Mouse (Mus musculus): Measurements from ENCODE around the gene Tdrkh. TPM values are rescaled to one million over a fixed set of nuclear protein-coding genes. Genes with fewer than 3 reads are reported as not detected.

Gene Tdrkh
- total and polyA plus RNA-seq, 3 experiments, result not detected

GRCm38 (mm10) chr3:94441182-94441581, 28.1 kb downstream of the Tdrkh start:
- DNase-seq (ENCODE audit: extremely low read depth), result peak; percentile 47
- Histone ChIP-seq H3K4me2 (ENCODE audit: insufficient read depth, low read depth, poor library complexity, severe bottlenecking) (no peak overlapping the region), H3K4me1 (ENCODE audit: control insufficient read depth in 1 of 2, insufficient read depth in 2 of 2) (peaks cover 6 to 14% of the 10 kb centered on the region in 2 experiments; a peak in 3 of 4 replicates), H3K4me3 (replicated peaks in 1 of 3; ENCODE audit: low read depth in 2 of 3, low read length in 2 of 3, poor library complexity in 1 of 3) (no peak overlapping the region), H3K27ac (ENCODE audit: insufficient read depth, low read depth) (no peak overlapping the region), H3K79me2 (replicated peaks; ENCODE audit: control insufficient read depth, extremely low read depth, insufficient read depth, poor library complexity, severe bottlenecking) (peaks cover 15% of the 10 kb centered on the region), H3K27me3 (replicated peaks) (peaks cover 1% of the 10 kb centered on the region), H3K36me3 (replicated peaks in 1 of 2; ENCODE audit: control insufficient read depth in 1 of 2, insufficient read depth in 1 of 2, low read length in 1 of 2) (peaks cover 11 to 20% of the 10 kb centered on the region in 2 experiments), H3K9ac (ENCODE audit: insufficient read depth, low read depth) (no peak overlapping the region), H3K9me3 (replicated peaks; ENCODE audit: low read length) (no peaks in the 10 kb centered on the region)
- dilution Hi-C loops (cut with MboI; ENCODE audit: extremely low pct_ligation_motif_present, extremely low pct_unique_long_range_greater_than_20kb, low sequenced_read_pairs) (no loop called here), in situ Hi-C loops (cut with MboI; ENCODE audit: low pct_ligation_motif_present, low pct_unique_long_range_greater_than_20kb, low sequenced_read_pairs) (no loop called here)
- no peak for TF ChIP-seq MAZ (IDR thresholded peaks at IDR 0.05; ENCODE audit: low read depth, low read length)
- TF ChIP-seq RAD21 (IDR thresholded peaks at IDR 0.05; ENCODE audit: low read depth, low read length), result peak; percentile 20
- TF ChIP-seq CTCF (conservative IDR thresholded peaks at IDR 0.05 in 1 of 2, IDR thresholded peaks at IDR 0.05 in 1 of 2; ENCODE audit: low read depth in 2 of 2, low read length in 2 of 2), result peak; percentile 49 to 60
- TF ChIP-seq E2F4 (IDR thresholded peaks at IDR 0.05; ENCODE audit: insufficient replicate concordance, low read depth, low read length), result no peak
- no peak for TF ChIP-seq ETS1 (conservative IDR thresholded peaks at IDR 0.05; ENCODE audit: low read depth, low read length)
- no peak for TF ChIP-seq BHLHE40 (IDR thresholded peaks at IDR 0.05; ENCODE audit: low read depth, low read length)
- peak; percentile 34 for TF ChIP-seq SMC3 (IDR thresholded peaks at IDR 0.05; ENCODE audit: low read depth, low read length)

GRCm38 (mm10) chr3:94442951-94443596, 30.0 kb downstream of the Tdrkh start, which contains the start of gene Mrpl9:
TSS of gene Mrpl9 (plus strand) at chr3:94443318.
- peak; percentile 93 for DNase-seq (ENCODE audit: extremely low read depth)
- Histone ChIP-seq H3K9ac (ENCODE audit: insufficient read depth, low read depth) (peak within 1 kb of the TSS; percentile 75), H3K36me3 (replicated peaks in 1 of 2; ENCODE audit: control insufficient read depth in 1 of 2, insufficient read depth in 1 of 2, low read length in 1 of 2) (peaks cover 27 to 38% of the 10 kb centered on the region in 2 experiments), H3K4me2 (ENCODE audit: insufficient read depth, low read depth, poor library complexity, severe bottlenecking) (peak within 1 kb of the TSS; percentile 71), H3K9me3 (replicated peaks; ENCODE audit: low read length) (peaks cover 4% of the 10 kb centered on the region), H3K27me3 (replicated peaks) (peaks cover 1% of the 10 kb centered on the region), H3K79me2 (replicated peaks; ENCODE audit: control insufficient read depth, extremely low read depth, insufficient read depth, poor library complexity, severe bottlenecking) (peaks cover 15% of the 10 kb centered on the region), H3K4me3 (replicated peaks in 1 of 3; ENCODE audit: low read depth in 2 of 3, low read length in 2 of 3, poor library complexity in 1 of 3) (peak within 1 kb of the TSS; percentile 93 to 98 (median 96)), H3K27ac (ENCODE audit: insufficient read depth, low read depth) (peak within 1 kb of the TSS; percentile 2; the same call in 1 of the 2 replicates), H3K4me1 (ENCODE audit: control insufficient read depth in 1 of 2, insufficient read depth in 2 of 2) (peaks cover 6 to 14% of the 10 kb centered on the region in 2 experiments; a peak in 3 of 4 replicates)
- in situ Hi-C loops (cut with MboI; ENCODE audit: low pct_ligation_motif_present, low pct_unique_long_range_greater_than_20kb, low sequenced_read_pairs), result no loop called here
- dilution Hi-C loops (cut with MboI; ENCODE audit: extremely low pct_ligation_motif_present, extremely low pct_unique_long_range_greater_than_20kb, low sequenced_read_pairs), result no loop called here
- TF ChIP-seq POLR2AphosphoS2 (IDR thresholded peaks at IDR 0.05; ENCODE audit: low read depth, low read length) (peak; percentile 66; the same call in 1 of the 2 replicates), MXI1 (IDR thresholded peaks at IDR 0.05; ENCODE audit: low read depth, low read length) (peak; percentile 63), SIN3A (IDR thresholded peaks at IDR 0.05; ENCODE audit: low read length) (peak; percentile 62), MAX (IDR thresholded peaks at IDR 0.05; ENCODE audit: low read length) (peak; percentile 90), HCFC1 (IDR thresholded peaks at IDR 0.05; ENCODE audit: low read depth, low read length) (peak; percentile 84), POLR2A (IDR thresholded peaks at IDR 0.05; ENCODE audit: low read depth, low read length) (peak; percentile 97), MYC (IDR thresholded peaks at IDR 0.05; ENCODE audit: low read depth, low read length) (0 out of 2 replicates have a peak, but pooled peaks have one; percentile 41), KAT2A (IDR thresholded peaks at IDR 0.05; ENCODE audit: insufficient replicate concordance, low read length) (peak; percentile 74; the same call in 1 of the 2 replicates), MEF2A (IDR thresholded peaks at IDR 0.05; ENCODE audit: borderline replicate concordance, low read depth, low read length) (0 out of 2 replicates have a peak, but pooled peaks have one; percentile 30), TCF12 (IDR thresholded peaks at IDR 0.05; ENCODE audit: low read depth, low read length) (peak; percentile 95), USF2 (conservative IDR thresholded peaks at IDR 0.05; ENCODE audit: low read depth, low read length) (no peak), ZMIZ1 (IDR thresholded peaks at IDR 0.05; ENCODE audit: low read depth, low read length) (peak; percentile 89), ZKSCAN1 (IDR thresholded peaks at IDR 0.05; ENCODE audit: borderline replicate concordance, low read depth, low read length) (no peak), ZC3H11A (IDR thresholded peaks at IDR 0.05; ENCODE audit: low read depth, low read length) (no peak), TBP (conservative IDR thresholded peaks at IDR 0.05; ENCODE audit: low read depth, low read length) (peak; percentile 85), NRF1 (IDR thresholded peaks at IDR 0.05; ENCODE audit: low read depth, low read length) (peak; percentile 99), IRF4 (IDR thresholded peaks at IDR 0.05; ENCODE audit: low read depth, low read length) (peak; percentile 44), GABPA (IDR thresholded peaks at IDR 0.05; ENCODE audit: insufficient replicate concordance, low read depth, low read length) (no peak), MAZ (IDR thresholded peaks at IDR 0.05; ENCODE audit: low read depth, low read length) (0 out of 2 replicates have a peak, but pooled peaks have one; percentile 52), ELF1 (IDR thresholded peaks at IDR 0.05; ENCODE audit: low read depth, low read length) (peak; percentile 88), NELFE (IDR thresholded peaks at IDR 0.05; ENCODE audit: low read depth, low read length) (peak; percentile 97), ZNF384 (IDR thresholded peaks at IDR 0.05; ENCODE audit: low read depth, low read length) (peak; percentile 99), CHD1 (IDR thresholded peaks at IDR 0.05; ENCODE audit: low read depth, low read length) (no peak), JUND (conservative IDR thresholded peaks at IDR 0.05; ENCODE audit: low read depth, low read length) (no peak), JUN (IDR thresholded peaks at IDR 0.05; ENCODE audit: insufficient read depth, low read depth, low read length) (no peak), ETS1 (conservative IDR thresholded peaks at IDR 0.05; ENCODE audit: low read depth, low read length) (no peak; the same call in 1 of the 2 replicates)
